Mouse (Mus musculus) gastrocnemius, adult 2 months (tissue): ENCODE results near the gene Tmem235. TPM values are rescaled to one million over a fixed set of nuclear protein-coding genes. Genes with fewer than 3 reads are reported as not detected.

Experiments
- DNase-seq: peaks from one replicate; pipeline ENCODE4 v3.0.0; 2022
- H3K27ac ChIP-seq: fragments of 200-600 bp; 2 replicates; pipeline ENCODE4 v1.8.1; 2022; ENCODE audit warnings: mild to moderate bottlenecking
- H3K4me3 ChIP-seq: fragments of 200-600 bp; 2 replicates; pipeline ENCODE4 v1.8.1; 2022; ENCODE audit warnings: mild to moderate bottlenecking, moderate library complexity
- CTCF ChIP-seq: fragments of 200-600 bp; IDR thresholded peaks from 2 replicates; pipeline ENCODE4 v1.8.1; 2022; ENCODE audit warnings: antibody characterized with exemption, mild to moderate bottlenecking, moderate library complexity
- intact Hi-C: fragments of 180-260 bp; cut with DNase I; formaldehyde crosslinking; loops from one replicate; pipeline ENCODE4 v1.15.1; 2025
- total RNA-seq, 2 experiments: library from RNA; stranded (reverse); gene quantifications; 2 replicates each; pipeline ENCODE4 v1.2.3; 2021

Gene Tmem235
- total RNA-seq, 2 experiments from 2014 or later: not detected

- H3K4me3 ChIP-seq: no peak overlapping the region
- H3K27ac ChIP-seq: peak overlapping the region; percentile 68
- peak; percentile 87 for DNase-seq
- TF ChIP-seq CTCF: peak; percentile 60
- intact Hi-C loops: no loop called here
Measured at GRCm38 (mm10) chr11:117890519-117891282, 30.1 kb downstream of the Tmem235 start.

- no peak overlapping the region for H3K4me3 ChIP-seq
- TF ChIP-seq CTCF: no peak
- H3K27ac ChIP-seq: no peak overlapping the region
- intact Hi-C loops: no loop called here
- DNase-seq: no peak
Measured at GRCm38 (mm10) chr11:117891581-117892175, 31.1 kb downstream of the Tmem235 start.

GRCm38 (mm10) chr11:117892199-117892598 lies 31.6 kb downstream of the Tmem235 start:
- TF ChIP-seq CTCF: no peak
- intact Hi-C loops: no loop called here
- DNase-seq: no peak
- Histone ChIP-seq H3K27ac (no peak overlapping the region), H3K4me3 (no peak overlapping the region)

- Histone ChIP-seq H3K27ac (no peak overlapping the region), H3K4me3 (no peak overlapping the region)
- TF ChIP-seq CTCF: no peak
- no peak for DNase-seq
- intact Hi-C loops: no loop called here
Measured at GRCm38 (mm10) chr11:117894676-117895075, 34.1 kb downstream of the Tmem235 start.

GRCm38 (mm10) chr11:117896533-117896932 lies 36.0 kb downstream of the Tmem235 start:
- no peak overlapping the region for H3K27ac ChIP-seq
- no peak for DNase-seq
- intact Hi-C loops: no loop called here

GRCm38 (mm10) chr11:117902282-117902681 lies 41.7 kb downstream of the Tmem235 start:
- no peak for TF ChIP-seq CTCF

More at GRCm38 (mm10) chr11:117896533-117896932, 36.0 kb downstream of the Tmem235 start:
- H3K4me3 ChIP-seq: no peak overlapping the region
- TF ChIP-seq CTCF: no peak

GRCm38 (mm10) chr11:117904442-117904841 lies 43.9 kb downstream of the Tmem235 start:
- no peak for TF ChIP-seq CTCF
- no peak overlapping the region for H3K4me3 ChIP-seq
- DNase-seq: no peak
- H3K27ac ChIP-seq: no peak overlapping the region
- intact Hi-C loops: no loop called here

More at GRCm38 (mm10) chr11:117902282-117902681, 41.7 kb downstream of the Tmem235 start:
- no peak overlapping the region for H3K4me3 ChIP-seq
- intact Hi-C loops: no loop called here
- no peak for DNase-seq
- no peak overlapping the region for H3K27ac ChIP-seq

GRCm38 (mm10) chr11:117909337-117909736 lies 48.8 kb downstream of the Tmem235 start:
- intact Hi-C loops: no loop called here
- Histone ChIP-seq H3K27ac (no peak overlapping the region), H3K4me3 (no peak overlapping the region)
- no peak for DNase-seq
- no peak for TF ChIP-seq CTCF

- Histone ChIP-seq H3K27ac (no peak overlapping the region), H3K4me3 (0 out of 2 replicates have a peak overlapping the region, but pooled peaks have one; percentile 2)
- intact Hi-C loops: loop anchor here (1.0 to 5.0 kb wide), 3 partner anchors 34 to 108 kb away; no protein-coding TSS in a partner anchor
- peak; percentile 91 for DNase-seq
- no peak; the same call in none of the 2 replicates for TF ChIP-seq CTCF
Measured at GRCm38 (mm10) chr11:117912684-117913352, 52.3 kb downstream of the Tmem235 start.

- TF ChIP-seq CTCF: no peak
- Histone ChIP-seq H3K27ac (no peak overlapping the region), H3K4me3 (no peak overlapping the region)
- DNase-seq: no peak
- intact Hi-C loops: loop anchor here (5.0 kb wide), 1 partner anchor 33 kb away; no protein-coding TSS in a partner anchor
Measured at GRCm38 (mm10) chr11:117914531-117914930, 54.0 kb downstream of the Tmem235 start.

Other genes with a start within 250 kb of the Tmem235 start
- gene Tnrc6c, start 206.5 kb upstream of the Tmem235 start, total RNA-seq: 10 to 100 TPM; 18.5 to 24.8 TPM
- 1 to 10 TPM; 1.0 TPM for gene Tmc8, start 78.7 kb upstream of the Tmem235 start, total RNA-seq
- 1 to 10 TPM; 4.3 to 4.5 TPM for gene Tmc6, start 78.6 kb upstream of the Tmem235 start, total RNA-seq
- not detected for gene 6030468B19Rik, start 63.1 kb upstream of the Tmem235 start, total RNA-seq
- gene Gm20708, start 51.1 kb upstream of the Tmem235 start, total RNA-seq: 1 to 10 TPM in 1 of 2 experiments, under 1 TPM in 1; 0.86 to 1.6 TPM
- gene Syngr2, start 51.1 kb upstream of the Tmem235 start, total RNA-seq: 100 to 1,000 TPM; 169 to 173 TPM
- gene Afmid, start 34.8 kb upstream of the Tmem235 start, total RNA-seq: 1 to 10 TPM; 3.1 to 3.3 TPM
- gene Tk1, start 34.7 kb upstream of the Tmem235 start, total RNA-seq: 1 to 10 TPM; 2.5 to 2.8 TPM
- gene Birc5, start 11.5 kb upstream of the Tmem235 start, total RNA-seq: not detected
- gene Tha1, start 12.7 kb downstream of the Tmem235 start, total RNA-seq: 1 to 10 TPM; 3.8 to 5.2 TPM
- gene Socs3, start 109.3 kb downstream of the Tmem235 start, total RNA-seq: 10 to 100 TPM in 1 of 2 experiments, 1 to 10 TPM in 1; 1.7 to 10.1 TPM
- gene Pgs1, start 125.5 kb downstream of the Tmem235 start, total RNA-seq: 10 to 100 TPM; 17.2 to 18.0 TPM